Mouse (Mus musculus): Measurements from ENCODE around the gene Sdhaf1. TPM values are rescaled to one million over a fixed set of nuclear protein-coding genes. Genes with fewer than 3 reads are reported as not detected.

Sdhaf1 gene
- polyA plus RNA-seq, 1 experiment from 2014 or later, result 17.2 TPM

DNA sequence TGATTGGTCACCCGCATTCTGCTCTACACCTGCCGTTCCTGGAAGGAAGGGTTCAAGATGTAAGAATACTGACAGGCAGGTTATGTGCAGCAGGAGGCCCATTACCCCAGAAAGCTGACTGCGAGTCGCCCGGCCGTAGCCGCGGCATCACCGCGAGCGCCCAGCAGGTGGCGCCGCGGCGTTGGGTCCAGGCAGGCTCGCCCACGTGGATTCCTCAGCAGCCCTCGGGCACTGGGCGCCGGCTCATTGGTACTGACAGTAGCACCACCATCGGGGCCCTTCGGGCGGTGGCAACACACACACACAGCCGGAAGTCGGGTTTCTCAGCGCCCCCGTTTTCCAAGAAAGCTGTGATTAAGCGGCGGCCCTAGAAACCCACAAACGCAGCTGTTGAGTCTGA, 24.1 kb upstream of the Sdhaf1 start:
- WGBS, result 3% methylated on average over 30 of the region's 30 CpGs
- peak; percentile 55; the same call in 1 of the 2 replicates for ATAC-seq (ENCODE audit: low FRiP score, low TSS enrichment)

GRCm38 (mm10) chr7:30346635-30347379, 23.1 kb upstream of the Sdhaf1 start:
- Histone ChIP-seq H3K4me3 (ENCODE audit: low read length) (no peak overlapping the region), H3K4me2 (replicated peaks; ENCODE audit: low read depth, low read length) (no peak overlapping the region), H3K27ac (ENCODE audit: low read length) (no peak overlapping the region), H3K4me1 (ENCODE audit: insufficient read depth, low read length) (0 out of 2 replicates have a peak, but pooled peaks cover 2% of the 10 kb centered on the region), H3K9me3 (ENCODE audit: low read length) (no peaks in the 10 kb centered on the region), H3K9ac (replicated peaks; ENCODE audit: low read length) (no peak overlapping the region), H3K36me3 (ENCODE audit: insufficient read depth, low read length) (no peaks in the 10 kb centered on the region), H3K27me3 (ENCODE audit: insufficient read depth, low read length) (peaks cover 14% of the 10 kb centered on the region)
- WGBS, result 28% methylated on average over 21 of the region's 21 CpGs
- no peak for ATAC-seq (ENCODE audit: low FRiP score, low TSS enrichment)

More for the DNA sequence above, 24.1 kb upstream of the Sdhaf1 start:
- peaks cover 14% of the 10 kb centered on the region for H3K27me3 ChIP-seq (ENCODE audit: insufficient read depth, low read length)
- H3K9me3 ChIP-seq (ENCODE audit: low read length), result no peaks in the 10 kb centered on the region
- no peak overlapping the region for H3K27ac ChIP-seq (ENCODE audit: low read length)
- 0 out of 2 replicates have a peak, but pooled peaks cover 2% of the 10 kb centered on the region for H3K4me1 ChIP-seq (ENCODE audit: insufficient read depth, low read length)
- 0 out of 2 replicates have a peak overlapping the region, but pooled peaks have one; percentile 6 for H3K4me3 ChIP-seq (ENCODE audit: low read length)
- no peak overlapping the region for H3K9ac ChIP-seq (replicated peaks; ENCODE audit: low read length)
- H3K36me3 ChIP-seq (ENCODE audit: insufficient read depth, low read length), result no peaks in the 10 kb centered on the region
- no peak overlapping the region; the same call in 1 of the 2 replicates for H3K4me2 ChIP-seq (replicated peaks; ENCODE audit: low read depth, low read length)

- Histone ChIP-seq H3K4me1 (ENCODE audit: insufficient read depth, low read length) (no peaks in the 10 kb centered on the region), H3K36me3 (ENCODE audit: insufficient read depth, low read length) (no peaks in the 10 kb centered on the region), H3K27me3 (ENCODE audit: insufficient read depth, low read length) (peaks cover 7% of the 10 kb centered on the region; the same call in 1 of the 2 replicates), H3K27ac (ENCODE audit: low read length) (no peak overlapping the region), H3K4me3 (ENCODE audit: low read length) (no peak overlapping the region), H3K4me2 (replicated peaks; ENCODE audit: low read depth, low read length) (no peak overlapping the region), H3K9me3 (ENCODE audit: low read length) (no peaks in the 10 kb centered on the region), H3K9ac (replicated peaks; ENCODE audit: low read length) (no peak overlapping the region)
- 69% methylated on average over 5 of the region's 5 CpGs for WGBS
- ATAC-seq (ENCODE audit: low FRiP score, low TSS enrichment), result no peak
Measured at GRCm38 (mm10) chr7:30339432-30340109, 15.9 kb upstream of the Sdhaf1 start.

GRCm38 (mm10) chr7:30336384-30336783, 12.7 kb upstream of the Sdhaf1 start:
- peaks cover 7% of the 10 kb centered on the region; the same call in 1 of the 2 replicates for H3K27me3 ChIP-seq (ENCODE audit: insufficient read depth, low read length)
- H3K27ac ChIP-seq (ENCODE audit: low read length), result no peak overlapping the region
- H3K4me2 ChIP-seq (replicated peaks; ENCODE audit: low read depth, low read length), result no peak overlapping the region
- H3K4me3 ChIP-seq (ENCODE audit: low read length), result no peak overlapping the region
- H3K9me3 ChIP-seq (ENCODE audit: low read length), result no peaks in the 10 kb centered on the region
- 2% methylated on average over 9 of the region's 9 CpGs for WGBS
- H3K4me1 ChIP-seq (ENCODE audit: insufficient read depth, low read length), result 0 out of 2 replicates have a peak, but pooled peaks cover 8% of the 10 kb centered on the region
- peak; percentile 59; the same call in 1 of the 2 replicates for ATAC-seq (ENCODE audit: low FRiP score, low TSS enrichment)
- H3K9ac ChIP-seq (replicated peaks; ENCODE audit: low read length), result no peak overlapping the region
- no peaks in the 10 kb centered on the region for H3K36me3 ChIP-seq (ENCODE audit: insufficient read depth, low read length)

DNA sequence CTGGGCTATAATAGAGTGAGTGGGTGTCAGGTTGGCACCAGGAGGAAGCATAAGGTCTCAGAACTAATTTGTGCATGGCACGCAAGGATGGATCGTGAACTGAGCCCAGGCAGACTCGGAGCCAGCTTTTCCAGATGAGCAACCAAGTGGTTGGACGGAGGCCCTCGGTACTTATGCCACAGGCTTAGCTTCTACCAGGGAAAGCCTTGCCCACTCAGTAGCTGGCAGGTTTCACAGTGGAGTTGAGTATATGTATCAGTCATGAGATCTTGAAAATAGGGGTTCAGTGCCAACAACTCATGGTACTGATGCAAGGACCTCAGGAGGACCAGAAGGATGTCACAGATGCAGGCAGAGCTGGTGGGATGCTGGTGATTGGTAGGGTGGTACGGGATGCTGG, 12.0 kb upstream of the Sdhaf1 start:
- Histone ChIP-seq H3K4me3 (ENCODE audit: low read length) (no peak overlapping the region), H3K36me3 (ENCODE audit: insufficient read depth, low read length) (no peaks in the 10 kb centered on the region), H3K27me3 (ENCODE audit: insufficient read depth, low read length) (peaks cover 4% of the 10 kb centered on the region; the same call in 1 of the 2 replicates), H3K9me3 (ENCODE audit: low read length) (no peaks in the 10 kb centered on the region), H3K4me2 (replicated peaks; ENCODE audit: low read depth, low read length) (no peak overlapping the region), H3K27ac (ENCODE audit: low read length) (no peak overlapping the region), H3K4me1 (ENCODE audit: insufficient read depth, low read length) (0 out of 2 replicates have a peak, but pooled peaks cover 8% of the 10 kb centered on the region), H3K9ac (replicated peaks; ENCODE audit: low read length) (no peak overlapping the region)
- no peak for ATAC-seq (ENCODE audit: low FRiP score, low TSS enrichment)
- WGBS, result 50% methylated on average over 6 of the region's 6 CpGs

GRCm38 (mm10) chr7:30334563-30334962, 10.9 kb upstream of the Sdhaf1 start:
- H3K4me3 ChIP-seq (ENCODE audit: low read length), result no peak overlapping the region
- H3K9me3 ChIP-seq (ENCODE audit: low read length), result no peaks in the 10 kb centered on the region
- H3K4me2 ChIP-seq (replicated peaks; ENCODE audit: low read depth, low read length), result no peak overlapping the region
- H3K9ac ChIP-seq (replicated peaks; ENCODE audit: low read length), result no peak overlapping the region
- 0 out of 2 replicates have a peak, but pooled peaks cover 8% of the 10 kb centered on the region for H3K4me1 ChIP-seq (ENCODE audit: insufficient read depth, low read length)
- 61% methylated on average over 5 of the region's 5 CpGs for WGBS
- no peak overlapping the region for H3K27ac ChIP-seq (ENCODE audit: low read length)
- H3K36me3 ChIP-seq (ENCODE audit: insufficient read depth, low read length), result no peaks in the 10 kb centered on the region
- no peaks in the 10 kb centered on the region; the same call in 1 of the 2 replicates for H3K27me3 ChIP-seq (ENCODE audit: insufficient read depth, low read length)
- ATAC-seq (ENCODE audit: low FRiP score, low TSS enrichment), result no peak

DNA sequence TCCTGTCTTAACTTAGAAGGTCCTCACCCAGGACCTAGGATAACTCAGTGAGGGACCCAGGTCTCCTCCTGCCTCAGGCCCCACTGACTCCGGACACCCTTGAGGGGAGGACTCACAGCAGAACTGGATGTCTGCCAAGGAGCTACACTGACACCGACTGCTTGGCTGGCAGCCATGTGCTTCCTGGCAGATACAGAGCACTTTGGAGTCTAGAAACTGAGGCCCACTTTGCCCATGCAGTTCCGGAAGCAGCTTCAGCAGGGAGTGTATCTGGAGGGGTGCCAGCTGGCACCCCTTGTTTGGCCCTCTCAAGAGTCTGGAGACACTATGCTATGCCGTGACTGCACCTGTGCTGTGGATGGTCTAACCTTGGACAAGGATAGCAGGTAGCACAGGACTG, 9.7 kb upstream of the Sdhaf1 start:
- Histone ChIP-seq H3K9ac (replicated peaks; ENCODE audit: low read length) (no peak overlapping the region), H3K4me3 (ENCODE audit: low read length) (no peak overlapping the region), H3K9me3 (ENCODE audit: low read length) (no peaks in the 10 kb centered on the region), H3K27ac (ENCODE audit: low read length) (no peak overlapping the region), H3K27me3 (ENCODE audit: insufficient read depth, low read length) (no peaks in the 10 kb centered on the region; the same call in 1 of the 2 replicates), H3K36me3 (ENCODE audit: insufficient read depth, low read length) (no peaks in the 10 kb centered on the region), H3K4me1 (ENCODE audit: insufficient read depth, low read length) (0 out of 2 replicates have a peak, but pooled peaks cover 8% of the 10 kb centered on the region), H3K4me2 (replicated peaks; ENCODE audit: low read depth, low read length) (no peak overlapping the region)
- 28% methylated on average over 4 of the region's 4 CpGs for WGBS
- no peak for ATAC-seq (ENCODE audit: low FRiP score, low TSS enrichment)

DNA sequence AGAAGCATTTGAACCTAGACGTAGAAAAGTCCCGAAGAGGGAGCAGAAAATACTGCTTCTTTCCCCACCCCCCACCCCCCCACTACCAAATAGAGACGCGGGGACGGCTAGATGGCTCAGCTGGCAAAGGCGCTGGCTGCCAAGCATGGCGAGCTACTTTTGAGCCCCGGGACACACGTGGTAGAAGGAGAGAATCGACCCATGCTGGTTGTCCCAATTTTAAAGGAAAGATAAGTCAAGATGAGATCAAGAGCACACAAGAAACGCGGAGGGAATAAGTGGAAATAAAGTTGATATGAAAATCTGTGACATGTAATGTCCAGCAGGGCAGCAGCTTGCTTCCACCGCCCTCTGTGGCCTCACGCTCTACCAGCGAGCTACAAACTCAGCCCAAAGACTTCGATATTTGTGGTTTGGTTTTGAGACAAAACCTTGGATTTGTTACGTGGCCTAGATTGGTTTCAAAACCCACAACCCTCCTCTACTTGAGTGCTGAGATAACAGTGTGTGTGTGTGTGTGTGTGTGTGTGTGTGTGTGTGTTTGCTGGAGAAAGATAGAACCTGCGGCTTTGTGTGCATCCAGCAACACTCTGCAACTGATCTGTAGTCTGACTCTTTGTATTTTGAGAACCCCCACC, 9.0 kb upstream of the Sdhaf1 start:
- 68% methylated on average over 18 of the region's 18 CpGs for WGBS
- Histone ChIP-seq H3K27me3 (ENCODE audit: insufficient read depth, low read length) (no peaks in the 10 kb centered on the region; the same call in 1 of the 2 replicates), H3K4me3 (ENCODE audit: low read length) (no peak overlapping the region), H3K4me2 (replicated peaks; ENCODE audit: low read depth, low read length) (no peak overlapping the region), H3K9me3 (ENCODE audit: low read length) (no peaks in the 10 kb centered on the region), H3K36me3 (ENCODE audit: insufficient read depth, low read length) (no peaks in the 10 kb centered on the region), H3K4me1 (ENCODE audit: insufficient read depth, low read length) (peaks cover 11% of the 10 kb centered on the region; the same call in 1 of the 2 replicates), H3K27ac (ENCODE audit: low read length) (no peak overlapping the region), H3K9ac (replicated peaks; ENCODE audit: low read length) (no peak overlapping the region)
- ATAC-seq (ENCODE audit: low FRiP score, low TSS enrichment), result no peak

- WGBS, result 7% methylated on average over 13 of the region's 13 CpGs
- peak overlapping the region; percentile 30 for H3K4me2 ChIP-seq (replicated peaks; ENCODE audit: low read depth, low read length)
Measured at GRCm38 (mm10) chr7:30331887-30332286, 8.2 kb upstream of the Sdhaf1 start.

More at GRCm38 (mm10) chr7:30331887-30332286, 8.2 kb upstream of the Sdhaf1 start:
- Histone ChIP-seq H3K9ac (replicated peaks; ENCODE audit: low read length) (no peak overlapping the region), H3K4me1 (ENCODE audit: insufficient read depth, low read length) (peaks cover 19% of the 10 kb centered on the region), H3K36me3 (ENCODE audit: insufficient read depth, low read length) (no peaks in the 10 kb centered on the region), H3K4me3 (ENCODE audit: low read length) (no peak overlapping the region), H3K27me3 (ENCODE audit: insufficient read depth, low read length) (no peaks in the 10 kb centered on the region; the same call in 1 of the 2 replicates), H3K27ac (ENCODE audit: low read length) (no peak overlapping the region), H3K9me3 (ENCODE audit: low read length) (no peaks in the 10 kb centered on the region)
- ATAC-seq (ENCODE audit: low FRiP score, low TSS enrichment), result peak; percentile 70
